Mouse (Mus musculus) myocyte (in vitro differentiated cells): ENCODE measurements at regions not wholly inside any gene's neighbourhood (a gene's known extent, or its start where the extent isn't known, plus 50 kb on each side); places are given as distances from the start of the nearest gene placed in this dataset.

Source experiments
- H3K27me3 ChIP-seq: one replicate; pipeline ENCODE4 v1.6.1; 2011; ENCODE audit not compliant: control insufficient read depth, insufficient read depth, insufficient read length
- H3K36me3 ChIP-seq: one replicate; pipeline ENCODE4 v1.6.1; 2011; ENCODE audit not compliant: control insufficient read depth, insufficient read depth
- H3K4me2 ChIP-seq: one replicate; pipeline ENCODE4 v1.6.1; 2011; ENCODE audit warnings: low read depth, control low read depth
- H3K4me3 ChIP-seq: one replicate; pipeline ENCODE4 v1.5.1; 2011; ENCODE audit warnings: mild to moderate bottlenecking, control low read depth, moderate library complexity
- H3K79me2 ChIP-seq: one replicate; pipeline ENCODE4 v1.6.1; 2011; ENCODE audit not compliant: control insufficient read depth, insufficient read depth
- H3ac ChIP-seq: one replicate; pipeline ENCODE4 v1.6.1; 2011; ENCODE audit not compliant: control insufficient read depth, insufficient read length
- CEBPB ChIP-seq: IDR thresholded peaks from 2 replicates; pipeline ENCODE4 v1.6.1; 2011; ENCODE audit warnings: mild to moderate bottlenecking, moderate library complexity; ENCODE audit not compliant: poor library complexity, insufficient read depth, severe bottlenecking
- E2F4 ChIP-seq: IDR thresholded peaks from one replicate; pipeline ENCODE4 v1.6.1; 2011; ENCODE audit warnings: mild to moderate bottlenecking, control low read depth, moderate library complexity; ENCODE audit not compliant: insufficient read depth
- MAX ChIP-seq: IDR thresholded peaks from one replicate; pipeline ENCODE4 v1.6.1; 2011; ENCODE audit warnings: low read depth, mild to moderate bottlenecking, control low read depth
- MYOD1 ChIP-seq, 3 experiments: IDR thresholded peaks; one replicate each; pipeline ENCODE4 v1.6.1; 2011; ENCODE audit warnings: control low read depth in 2 of 3, low read depth in 2 of 3, mild to moderate bottlenecking in 2 of 3, moderate library complexity in 1 of 3; ENCODE audit not compliant: insufficient read length in 2 of 3, control insufficient read depth in 1 of 3
- MYOG ChIP-seq, 3 experiments: IDR thresholded peaks; one replicate each; pipeline ENCODE4 v1.6.1; 2011; ENCODE audit warnings: control low read depth in 2 of 3, low read depth in 2 of 3, mild to moderate bottlenecking in 2 of 3; ENCODE audit not compliant: insufficient read length in 2 of 3, control insufficient read depth in 1 of 3, insufficient read depth in 1 of 3
- POLR2A ChIP-seq: IDR thresholded peaks from one replicate; pipeline ENCODE4 v1.6.1; 2011; ENCODE audit warnings: low read depth, mild to moderate bottlenecking, control low read depth, moderate library complexity; ENCODE audit not compliant: insufficient read length
- POLR2AphosphoS2 ChIP-seq: IDR thresholded peaks from one replicate; pipeline ENCODE4 v1.6.1; 2011; ENCODE audit warnings: low read depth, control low read depth; ENCODE audit not compliant: insufficient read length
- REST ChIP-seq: IDR thresholded peaks from one replicate; pipeline ENCODE4 v1.6.1; 2011; ENCODE audit warnings: mild to moderate bottlenecking, control low read depth, moderate library complexity; ENCODE audit not compliant: insufficient read depth, insufficient read length
- SRF ChIP-seq: IDR thresholded peaks from one replicate; pipeline ENCODE4 v1.6.1; 2011; ENCODE audit warnings: low read depth; ENCODE audit not compliant: control insufficient read depth, insufficient read length
- TCF12 ChIP-seq: IDR thresholded peaks from one replicate; pipeline ENCODE4 v1.6.1; 2011; ENCODE audit warnings: mild to moderate bottlenecking, control low read depth; ENCODE audit not compliant: poor library complexity, insufficient read depth, severe bottlenecking
- TCF3 ChIP-seq: IDR thresholded peaks from one replicate; pipeline ENCODE4 v1.6.1; 2011; ENCODE audit warnings: low read depth, control low read depth; ENCODE audit not compliant: insufficient read length
- USF1 ChIP-seq: IDR thresholded peaks from one replicate; pipeline ENCODE4 v1.6.1; 2011; ENCODE audit warnings: low read depth, mild to moderate bottlenecking, control low read depth, moderate library complexity

GRCm38 (mm10) chr9:79518640-79519039 lies 200.0 kb downstream of the Col12a1 start:
- H3ac ChIP-seq, result no peak overlapping the region
- TF ChIP-seq POLR2AphosphoS2, result no peak
- no peak for TF ChIP-seq REST
- no peak for TF ChIP-seq TCF3
- no peak for TF ChIP-seq MYOG (IDR thresholded peaks at IDR 0.05; ENCODE audit: control insufficient read depth in 1 of 3, insufficient read depth in 1 of 3, insufficient read length in 2 of 3, low read depth in 2 of 3)
- no peak for TF ChIP-seq TCF12
- no peak for TF ChIP-seq POLR2A
- TF ChIP-seq MAX, result no peak
- no peak for TF ChIP-seq E2F4
- TF ChIP-seq USF1, result no peak
- no peak for TF ChIP-seq SRF
- no peak for TF ChIP-seq MYOD1 (IDR thresholded peaks at IDR 0.05; ENCODE audit: control insufficient read depth in 1 of 3, insufficient read length in 2 of 3, low read depth in 2 of 3)
- TF ChIP-seq CEBPB, result no peak
- H3K27me3 ChIP-seq, result no peaks in the 10 kb centered on the region
- H3K4me3 ChIP-seq, result no peak overlapping the region
- no peak overlapping the region for H3K4me2 ChIP-seq
- H3K36me3 ChIP-seq, result no peaks in the 10 kb centered on the region
- no peaks in the 10 kb centered on the region for H3K79me2 ChIP-seq

- Histone ChIP-seq H3K4me2 (no peak overlapping the region), H3K36me3 (no peaks in the 10 kb centered on the region), H3K4me3 (no peak overlapping the region), H3K27me3 (no peaks in the 10 kb centered on the region), H3K79me2 (no peaks in the 10 kb centered on the region), H3ac (no peak overlapping the region)
- TF ChIP-seq POLR2AphosphoS2, result no peak
- TF ChIP-seq TCF3, result no peak
- no peak for TF ChIP-seq POLR2A
- no peak for TF ChIP-seq USF1
- no peak for TF ChIP-seq TCF12
- TF ChIP-seq REST, result no peak
- no peak for TF ChIP-seq E2F4
- TF ChIP-seq MYOG (IDR thresholded peaks at IDR 0.05; ENCODE audit: control insufficient read depth in 1 of 3, insufficient read depth in 1 of 3, insufficient read length in 2 of 3, low read depth in 2 of 3), result no peak
- no peak for TF ChIP-seq MAX
- no peak for TF ChIP-seq MYOD1 (IDR thresholded peaks at IDR 0.05; ENCODE audit: control insufficient read depth in 1 of 3, insufficient read length in 2 of 3, low read depth in 2 of 3)
- no peak for TF ChIP-seq CEBPB
- TF ChIP-seq SRF, result no peak
Measured at GRCm38 (mm10) chr9:79520498-79520897, 198.1 kb downstream of the Col12a1 start.

- Histone ChIP-seq H3ac (no peak overlapping the region), H3K4me2 (no peak overlapping the region), H3K27me3 (no peaks in the 10 kb centered on the region), H3K4me3 (no peak overlapping the region), H3K36me3 (no peaks in the 10 kb centered on the region), H3K79me2 (no peaks in the 10 kb centered on the region)
- no peak for TF ChIP-seq USF1
Measured at GRCm38 (mm10) chr9:79523054-79523453, 195.6 kb downstream of the Col12a1 start.

GRCm38 (mm10) chr9:79525000-79525399 lies 193.6 kb downstream of the Col12a1 start:
- no peak overlapping the region for H3ac ChIP-seq
- TF ChIP-seq POLR2A (no peak), E2F4 (no peak), MYOG (IDR thresholded peaks at IDR 0.05; ENCODE audit: control insufficient read depth in 1 of 3, insufficient read depth in 1 of 3, insufficient read length in 2 of 3, low read depth in 2 of 3) (no peak), USF1 (no peak), CEBPB (no peak), TCF12 (no peak), SRF (no peak), POLR2AphosphoS2 (no peak), REST (no peak), MAX (no peak), MYOD1 (IDR thresholded peaks at IDR 0.05; ENCODE audit: control insufficient read depth in 1 of 3, insufficient read length in 2 of 3, low read depth in 2 of 3) (no peak), TCF3 (no peak)
- H3K36me3 ChIP-seq, result no peaks in the 10 kb centered on the region
- no peaks in the 10 kb centered on the region for H3K27me3 ChIP-seq
- no peak overlapping the region for H3K4me2 ChIP-seq
- H3K4me3 ChIP-seq, result no peak overlapping the region
- no peaks in the 10 kb centered on the region for H3K79me2 ChIP-seq

GRCm38 (mm10) chr9:79526390-79526789 lies 192.2 kb downstream of the Col12a1 start:
- Histone ChIP-seq H3K4me3 (no peak overlapping the region), H3ac (no peak overlapping the region), H3K79me2 (no peaks in the 10 kb centered on the region), H3K36me3 (no peaks in the 10 kb centered on the region), H3K27me3 (no peaks in the 10 kb centered on the region), H3K4me2 (peak overlapping the region; percentile 27)
- TF ChIP-seq POLR2A (no peak), POLR2AphosphoS2 (no peak), CEBPB (no peak), E2F4 (no peak), TCF12 (no peak), TCF3 (no peak), SRF (no peak), USF1 (no peak), MYOG (IDR thresholded peaks at IDR 0.05; ENCODE audit: control insufficient read depth in 1 of 3, insufficient read depth in 1 of 3, insufficient read length in 2 of 3, low read depth in 2 of 3) (no peak), MYOD1 (IDR thresholded peaks at IDR 0.05; ENCODE audit: control insufficient read depth in 1 of 3, insufficient read length in 2 of 3, low read depth in 2 of 3) (no peak), REST (no peak)
